Mouse (Mus musculus) G1E-ER4 (cell line): Measurements from ENCODE around the gene Fem1a. TPM values are rescaled to one million over a fixed set of nuclear protein-coding genes. Genes with fewer than 3 reads are reported as not detected.

Experiments
- GATA1 ChIP-seq: IDR thresholded peaks from one replicate; pipeline ENCODE4 v1.8.0; 2012; ENCODE audit warnings: low read length, inconsistent platforms
- polyA plus RNA-seq: library from polyadenylated mRNA; stranded (reverse); fragments of >175 nt; gene quantifications from 2 replicates; pipeline ENCODE4 v1.2.3, GENCODE M21; 2012

Gene Fem1a
- polyA plus RNA-seq, 1 experiment: 21.5 TPM

- peak; percentile 63 for TF ChIP-seq GATA1
Observed at GRCm38 (mm10) chr17:56289371-56290331, 33.0 kb downstream of the Fem1a start.

- TF ChIP-seq GATA1: no peak
Observed at GRCm38 (mm10) chr17:56290388-56291170, 34.0 kb downstream of the Fem1a start.

- TF ChIP-seq GATA1: no peak
Observed at GRCm38 (mm10) chr17:56291171-56291511, 34.5 kb downstream of the Fem1a start.

GRCm38 (mm10) chr17:56291826-56292475 is 35.3 kb downstream of the Fem1a start:
- no peak for TF ChIP-seq GATA1

GRCm38 (mm10) chr17:56292531-56293222 is 36.1 kb downstream of the Fem1a start, which contains the start of gene Plin3:
TSS of gene Plin3 (minus strand) at chr17:56292873.
- TF ChIP-seq GATA1: no peak

GRCm38 (mm10) chr17:56293291-56293690 is 36.7 kb downstream of the Fem1a start:
- TF ChIP-seq GATA1: no peak

- no peak for TF ChIP-seq GATA1
Observed at GRCm38 (mm10) chr17:56294241-56294640, 37.6 kb downstream of the Fem1a start.

- no peak for TF ChIP-seq GATA1
Observed at GRCm38 (mm10) chr17:56296201-56296600, 39.6 kb downstream of the Fem1a start.

GRCm38 (mm10) chr17:56298238-56298637 is 41.6 kb downstream of the Fem1a start:
- no peak for TF ChIP-seq GATA1

GRCm38 (mm10) chr17:56300186-56300585 is 43.6 kb downstream of the Fem1a start, which contains the start of gene Arrdc5:
TSS of gene Arrdc5 (minus strand) at chr17:56300286.
- no peak for TF ChIP-seq GATA1

GRCm38 (mm10) chr17:56302363-56302996 is 45.9 kb downstream of the Fem1a start:
- TF ChIP-seq GATA1: no peak

GRCm38 (mm10) chr17:56303160-56303846 is 46.7 kb downstream of the Fem1a start, which contains the start of gene Uhrf1:
TSS of gene Uhrf1 (plus strand) at chr17:56303321.
- TF ChIP-seq GATA1: no peak

GRCm38 (mm10) chr17:56303847-56304586 is 47.4 kb downstream of the Fem1a start:
- TF ChIP-seq GATA1: no peak
